Mouse (Mus musculus) E14TG2a.4 (cell line): ENCODE results near the gene Plpp6.

Source experiments
- CTCF ChIP-seq: conservative IDR thresholded peaks from 2 replicates; pipeline ENCODE4 v1.5.1; 2014; ENCODE audit warnings: low read length
- POU5F1 ChIP-seq: IDR thresholded peaks from 2 replicates; pipeline ENCODE4 v1.6.1; 2014; ENCODE audit warnings: low read length, borderline replicate concordance

DNA sequence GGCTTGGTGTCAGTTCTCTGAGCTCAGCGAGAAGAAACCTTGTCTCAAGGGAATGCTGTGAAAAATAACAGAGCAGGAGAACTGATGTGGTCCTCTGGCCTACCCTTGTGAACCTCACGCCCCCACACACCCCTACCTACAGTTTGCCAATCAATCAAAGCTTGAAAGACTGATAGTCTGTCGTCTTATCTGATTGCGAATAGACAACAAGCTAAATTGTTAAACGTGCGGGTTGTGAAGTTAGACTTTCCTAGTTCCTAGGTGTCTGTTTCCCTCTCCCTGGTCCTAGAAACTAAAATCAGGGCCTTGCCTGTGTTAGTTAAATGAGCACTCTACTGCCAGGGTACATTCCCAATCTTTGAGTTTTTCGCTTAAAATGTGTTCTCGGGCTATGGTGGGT, 25.8 kb downstream of the Plpp6 start:
- no peak for TF ChIP-seq CTCF
- no peak for TF ChIP-seq POU5F1
